Mouse (Mus musculus): ENCODE results near the gene Lfng. TPM values are rescaled to one million over a fixed set of nuclear protein-coding genes. Genes with fewer than 3 reads are reported as not detected.

Lfng gene
- polyA plus RNA-seq, 1 experiment from 2014 or later, result 9.0 TPM

- WGBS, result 37% methylated on average over 10 of the region's 10 CpGs
- no peaks in the 10 kb centered on the region for H3K27me3 ChIP-seq (ENCODE audit: control insufficient read depth, insufficient read depth, low read length)
- no peak overlapping the region for H3K9ac ChIP-seq (ENCODE audit: low read length)
- ATAC-seq (ENCODE audit: insufficient number of reproducible peaks, low FRiP score, low TSS enrichment, low read depth) (peak; percentile 15; the same call in 1 of the 2 replicates), DNase-seq (ENCODE audit: low spot score) (peak; percentile 83)
- H3K4me3 ChIP-seq (ENCODE audit: low read depth, low read length), result no peak overlapping the region
- 0 out of 2 replicates have a peak, but pooled peaks cover 2% of the 10 kb centered on the region for H3K4me1 ChIP-seq (ENCODE audit: control insufficient read depth, insufficient read depth, low read length)
- no peaks in the 10 kb centered on the region for H3K36me3 ChIP-seq (ENCODE audit: control insufficient read depth, insufficient read depth, low read length)
- H3K27ac ChIP-seq (replicated peaks; ENCODE audit: low read depth, low read length), result no peak overlapping the region
- H3K9me3 ChIP-seq (ENCODE audit: control insufficient read depth, low read length), result no peaks in the 10 kb centered on the region
- H3K4me2 ChIP-seq (ENCODE audit: low read depth, severe bottlenecking), result no peak overlapping the region; the same call in 1 of the 2 replicates
Observed at GRCm38 (mm10) chr5:140568321-140568970, 38.7 kb upstream of the Lfng start.

GRCm38 (mm10) chr5:140569032-140569595 is 38.0 kb upstream of the Lfng start:
- no peak overlapping the region for H3K9ac ChIP-seq (ENCODE audit: low read length)
- 88% methylated on average over 16 of the region's 16 CpGs for WGBS
- H3K4me1 ChIP-seq (ENCODE audit: control insufficient read depth, insufficient read depth, low read length), result 0 out of 2 replicates have a peak, but pooled peaks cover 2% of the 10 kb centered on the region
- no peak overlapping the region for H3K27ac ChIP-seq (replicated peaks; ENCODE audit: low read depth, low read length)
- H3K4me2 ChIP-seq (ENCODE audit: low read depth, severe bottlenecking), result no peak overlapping the region
- no peaks in the 10 kb centered on the region for H3K9me3 ChIP-seq (ENCODE audit: control insufficient read depth, low read length)
- ATAC-seq (ENCODE audit: insufficient number of reproducible peaks, low FRiP score, low TSS enrichment, low read depth) (no peak), DNase-seq (ENCODE audit: low spot score) (no peak)
- H3K27me3 ChIP-seq (ENCODE audit: control insufficient read depth, insufficient read depth, low read length), result no peaks in the 10 kb centered on the region
- H3K4me3 ChIP-seq (ENCODE audit: low read depth, low read length), result no peak overlapping the region
- H3K36me3 ChIP-seq (ENCODE audit: control insufficient read depth, insufficient read depth, low read length), result no peaks in the 10 kb centered on the region

- Histone ChIP-seq H3K9ac (ENCODE audit: low read length) (no peak overlapping the region), H3K4me1 (ENCODE audit: control insufficient read depth, insufficient read depth, low read length) (0 out of 2 replicates have a peak, but pooled peaks cover 4% of the 10 kb centered on the region), H3K27me3 (ENCODE audit: control insufficient read depth, insufficient read depth, low read length) (no peaks in the 10 kb centered on the region), H3K36me3 (ENCODE audit: control insufficient read depth, insufficient read depth, low read length) (no peaks in the 10 kb centered on the region), H3K9me3 (ENCODE audit: control insufficient read depth, low read length) (no peaks in the 10 kb centered on the region), H3K4me2 (ENCODE audit: low read depth, severe bottlenecking) (no peak overlapping the region), H3K27ac (replicated peaks; ENCODE audit: low read depth, low read length) (no peak overlapping the region), H3K4me3 (ENCODE audit: low read depth, low read length) (no peak overlapping the region)
- ATAC-seq (ENCODE audit: insufficient number of reproducible peaks, low FRiP score, low TSS enrichment, low read depth) (no peak), DNase-seq (ENCODE audit: low spot score) (no peak)
- 91% methylated on average over 13 of the region's 13 CpGs for WGBS
Observed at GRCm38 (mm10) chr5:140570223-140570870, 36.8 kb upstream of the Lfng start.

- no peaks in the 10 kb centered on the region for H3K27me3 ChIP-seq (ENCODE audit: control insufficient read depth, insufficient read depth, low read length)
- 0 out of 2 replicates have a peak, but pooled peaks cover 6% of the 10 kb centered on the region for H3K4me1 ChIP-seq (ENCODE audit: control insufficient read depth, insufficient read depth, low read length)
- H3K36me3 ChIP-seq (ENCODE audit: control insufficient read depth, insufficient read depth, low read length), result no peaks in the 10 kb centered on the region
- no peaks in the 10 kb centered on the region for H3K9me3 ChIP-seq (ENCODE audit: control insufficient read depth, low read length)
- ATAC-seq (ENCODE audit: insufficient number of reproducible peaks, low FRiP score, low TSS enrichment, low read depth), result no peak
- H3K4me3 ChIP-seq (ENCODE audit: low read depth, low read length), result no peak overlapping the region
- 86% methylated on average over 4 of the region's 4 CpGs for WGBS
- no peak overlapping the region for H3K27ac ChIP-seq (replicated peaks; ENCODE audit: low read depth, low read length)
- DNase-seq (ENCODE audit: low spot score), result no peak
- H3K4me2 ChIP-seq (ENCODE audit: low read depth, severe bottlenecking), result no peak overlapping the region
- H3K9ac ChIP-seq (ENCODE audit: low read length), result no peak overlapping the region
Observed at GRCm38 (mm10) chr5:140571201-140571600, 35.9 kb upstream of the Lfng start.

- no peak overlapping the region for H3K9ac ChIP-seq (ENCODE audit: low read length)
- DNase-seq (ENCODE audit: low spot score), result no peak
- 0 out of 2 replicates have a peak, but pooled peaks cover 6% of the 10 kb centered on the region for H3K4me1 ChIP-seq (ENCODE audit: control insufficient read depth, insufficient read depth, low read length)
- no peaks in the 10 kb centered on the region for H3K9me3 ChIP-seq (ENCODE audit: control insufficient read depth, low read length)
- no peak overlapping the region for H3K27ac ChIP-seq (replicated peaks; ENCODE audit: low read depth, low read length)
- no peaks in the 10 kb centered on the region for H3K27me3 ChIP-seq (ENCODE audit: control insufficient read depth, insufficient read depth, low read length)
- no peak overlapping the region for H3K4me3 ChIP-seq (ENCODE audit: low read depth, low read length)
- 69% methylated on average over 10 of the region's 10 CpGs for WGBS
- H3K4me2 ChIP-seq (ENCODE audit: low read depth, severe bottlenecking), result no peak overlapping the region
- H3K36me3 ChIP-seq (ENCODE audit: control insufficient read depth, insufficient read depth, low read length), result no peaks in the 10 kb centered on the region
- ATAC-seq (ENCODE audit: insufficient number of reproducible peaks, low FRiP score, low TSS enrichment, low read depth), result no peak
Observed at GRCm38 (mm10) chr5:140571673-140572072, 35.4 kb upstream of the Lfng start.

GRCm38 (mm10) chr5:140572611-140573010 is 34.5 kb upstream of the Lfng start:
- Histone ChIP-seq H3K9me3 (ENCODE audit: control insufficient read depth, low read length) (no peaks in the 10 kb centered on the region), H3K27ac (replicated peaks; ENCODE audit: low read depth, low read length) (no peak overlapping the region), H3K36me3 (ENCODE audit: control insufficient read depth, insufficient read depth, low read length) (no peaks in the 10 kb centered on the region), H3K4me1 (ENCODE audit: control insufficient read depth, insufficient read depth, low read length) (0 out of 2 replicates have a peak, but pooled peaks cover 3% of the 10 kb centered on the region), H3K9ac (ENCODE audit: low read length) (no peak overlapping the region), H3K4me2 (ENCODE audit: low read depth, severe bottlenecking) (no peak overlapping the region), H3K4me3 (ENCODE audit: low read depth, low read length) (no peak overlapping the region), H3K27me3 (ENCODE audit: control insufficient read depth, insufficient read depth, low read length) (no peaks in the 10 kb centered on the region)
- WGBS, result 72% methylated on average over 6 of the region's 6 CpGs
- no peak for DNase-seq (ENCODE audit: low spot score)
- ATAC-seq (ENCODE audit: insufficient number of reproducible peaks, low FRiP score, low TSS enrichment, low read depth), result no peak

GRCm38 (mm10) chr5:140575381-140575866 is 31.7 kb upstream of the Lfng start:
- DNase-seq (ENCODE audit: low spot score), result no peak
- ATAC-seq (ENCODE audit: insufficient number of reproducible peaks, low FRiP score, low TSS enrichment, low read depth), result no peak
- Histone ChIP-seq H3K36me3 (ENCODE audit: control insufficient read depth, insufficient read depth, low read length) (no peaks in the 10 kb centered on the region), H3K9ac (ENCODE audit: low read length) (no peak overlapping the region), H3K4me2 (ENCODE audit: low read depth, severe bottlenecking) (no peak overlapping the region), H3K9me3 (ENCODE audit: control insufficient read depth, low read length) (no peaks in the 10 kb centered on the region), H3K4me1 (ENCODE audit: control insufficient read depth, insufficient read depth, low read length) (peaks cover 16% of the 10 kb centered on the region), H3K27ac (replicated peaks; ENCODE audit: low read depth, low read length) (no peak overlapping the region), H3K4me3 (ENCODE audit: low read depth, low read length) (no peak overlapping the region), H3K27me3 (ENCODE audit: control insufficient read depth, insufficient read depth, low read length) (no peaks in the 10 kb centered on the region)
- 69% methylated on average over 5 of the region's 5 CpGs for WGBS

- no peaks in the 10 kb centered on the region for H3K9me3 ChIP-seq (ENCODE audit: control insufficient read depth, low read length)
- peaks cover 43% of the 10 kb centered on the region for H3K4me1 ChIP-seq (ENCODE audit: control insufficient read depth, insufficient read depth, low read length)
- no peak overlapping the region for H3K9ac ChIP-seq (ENCODE audit: low read length)
- peak overlapping the region; percentile 56; the same call in 1 of the 2 replicates for H3K27ac ChIP-seq (replicated peaks; ENCODE audit: low read depth, low read length)
- no peaks in the 10 kb centered on the region for H3K27me3 ChIP-seq (ENCODE audit: control insufficient read depth, insufficient read depth, low read length)
- peak overlapping the region; percentile 22 for H3K4me2 ChIP-seq (ENCODE audit: low read depth, severe bottlenecking)
- H3K4me3 ChIP-seq (ENCODE audit: low read depth, low read length), result no peak overlapping the region
- ATAC-seq (ENCODE audit: insufficient number of reproducible peaks, low FRiP score, low TSS enrichment, low read depth) (no peak), DNase-seq (ENCODE audit: low spot score) (no peak)
- 55% methylated on average over 9 of the region's 9 CpGs for WGBS
- H3K36me3 ChIP-seq (ENCODE audit: control insufficient read depth, insufficient read depth, low read length), result no peaks in the 10 kb centered on the region
Observed at GRCm38 (mm10) chr5:140579221-140579620, 27.9 kb upstream of the Lfng start.
